Mouse (Mus musculus) heart, embryonic 14.5 days (tissue): Measurements from ENCODE around the gene Samd10. TPM values are rescaled to one million over a fixed set of nuclear protein-coding genes. Genes with fewer than 3 reads are reported as not detected.

Source experiments
- ATAC-seq: fragments of 200-750 bp; cut with Nextera tagmentation; 2 replicates; pipeline ENCODE4 v1.8.0; 2017; ENCODE audit warnings: low read depth, moderate TSS enrichment; ENCODE audit not compliant: insufficient number of reproducible peaks, insufficient read depth, low FRiP score
- H3K27ac ChIP-seq, 2 experiments: fragments of 200-500 bp in 1 of 2; fragments of 300-500 bp in 1 of 2; sonication (generic) in 1 of 2; replicated peaks in 1 of 2; 2 replicates each; pipeline ENCODE4 v1.5.1; 2012 to 2014; ENCODE audit warnings: low read depth in 2 of 2, low read length in 2 of 2, control low read depth in 1 of 2, mild to moderate bottlenecking in 1 of 2, mixed read lengths in 1 of 2; ENCODE audit not compliant: control insufficient read depth in 1 of 2, insufficient read depth in 1 of 2
- H3K27me3 ChIP-seq: fragments of 300-500 bp; sonication (generic); 2 replicates; pipeline ENCODE4 v1.6.1; 2014; ENCODE audit warnings: mild to moderate bottlenecking, low read length, control low read depth; ENCODE audit not compliant: control insufficient read depth, insufficient read depth
- H3K36me3 ChIP-seq: fragments of 300-500 bp; sonication (generic); 2 replicates; pipeline ENCODE4 v1.6.1; 2014; ENCODE audit warnings: mild to moderate bottlenecking, control low read depth, low read length, mixed read lengths; ENCODE audit not compliant: control insufficient read depth, insufficient read depth
- H3K4me1 ChIP-seq, 2 experiments: fragments of 200-500 bp in 1 of 2; fragments of 300-500 bp in 1 of 2; sonication (generic) in 1 of 2; 2 replicates each; pipeline ENCODE4 v1.6.1; 2012 to 2014; ENCODE audit warnings: low read length in 2 of 2, control low read depth in 1 of 2, mixed read lengths in 1 of 2; ENCODE audit not compliant: control insufficient read depth in 2 of 2, insufficient read depth in 2 of 2
- H3K4me2 ChIP-seq: fragments of 300-500 bp; sonication (generic); 2 replicates; pipeline ENCODE4 v1.6.1; 2014; ENCODE audit warnings: mild to moderate bottlenecking, low read length
- H3K4me3 ChIP-seq, 2 experiments: fragments of 200-500 bp in 1 of 2; fragments of 300-500 bp in 1 of 2; sonication (generic) in 1 of 2; 2 replicates each; pipeline ENCODE4 v1.5.1; 2012 to 2014; ENCODE audit warnings: low read length in 2 of 2, mild to moderate bottlenecking in 2 of 2, control low read depth in 1 of 2, low read depth in 1 of 2, moderate library complexity in 1 of 2; ENCODE audit not compliant: control insufficient read depth in 1 of 2, insufficient read depth in 1 of 2
- H3K9ac ChIP-seq: fragments of 300-500 bp; sonication (generic); 2 replicates; pipeline ENCODE4 v1.6.1; 2014; ENCODE audit warnings: mild to moderate bottlenecking, low read length
- H3K9me3 ChIP-seq: fragments of 300-500 bp; sonication (generic); 2 replicates; pipeline ENCODE4 v1.6.1; 2016; ENCODE audit warnings: low read length, control low read depth; ENCODE audit not compliant: control insufficient read depth
- WGBS: fragments of 180-500 bp; shearing (Covaris S2); extraction: QIAGEN DNeasy Blood & Tissue Kit; methylation state at CpG from one replicate; pipeline ENCODE4 v1.1.7; 2014; 5-methylcytosine and 5-hydroxymethylcytosine counted together
- polyA plus RNA-seq: library from polyadenylated mRNA; unstranded; fragments of >200 nt; fragmentation: Nextera tagmentation; extraction: Ambion mirVana; gene quantifications from 2 replicates; pipeline ENCODE4 v1.2.1, GENCODE M21; 2014

Samd10 gene
- polyA plus RNA-seq, 1 experiment from 2014 or later = 13.3 TPM

DNA sequence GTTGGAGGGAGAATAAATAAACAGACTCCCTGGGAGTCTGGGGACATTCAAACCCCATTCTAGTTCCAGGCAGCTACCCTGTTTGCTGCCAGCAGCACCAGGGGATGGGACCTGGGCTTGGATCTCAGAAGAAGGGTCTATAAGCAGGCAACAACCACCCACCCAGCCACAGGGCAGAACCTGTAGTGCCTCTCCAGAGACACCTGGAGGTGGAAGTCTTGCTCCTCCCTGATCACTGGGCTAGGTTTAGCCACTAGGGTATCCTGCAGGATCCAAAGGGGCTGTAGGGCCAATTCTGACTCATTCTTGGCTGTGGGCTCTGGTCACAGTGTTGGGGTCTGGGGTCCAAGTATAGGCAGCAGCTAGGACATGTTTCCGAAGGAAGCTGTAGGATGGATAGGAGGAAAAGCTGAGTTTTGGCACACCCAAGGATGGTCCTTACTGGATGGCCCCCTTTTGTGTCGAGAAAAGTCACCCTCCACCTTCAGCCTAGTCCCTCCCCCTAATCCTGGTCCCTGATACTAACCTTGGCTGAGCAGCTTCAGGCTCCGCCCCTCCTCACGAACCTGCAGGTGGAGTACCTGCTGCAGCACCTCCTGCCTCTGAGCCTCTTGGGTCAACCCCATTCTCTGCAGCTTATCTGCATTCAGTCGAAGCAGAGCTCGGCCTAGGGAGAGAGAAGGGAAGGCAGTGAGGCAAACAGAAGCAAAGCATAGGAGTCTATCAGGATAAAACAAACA lies 2.6 kb downstream of the Samd10 start:
- no peak for ATAC-seq
- Histone ChIP-seq H3K27ac (no peak overlapping the region), H3K4me3 (no peak overlapping the region), H3K36me3 (no peaks in the 10 kb centered on the region), H3K4me2 (no peak overlapping the region), H3K9ac (no peak overlapping the region), H3K9me3 (no peaks in the 10 kb centered on the region), H3K4me1 (peaks cover 7 to 19% of the 10 kb centered on the region in 2 experiments), H3K27me3 (no peaks in the 10 kb centered on the region)
- 49% methylated on average over 6 of the region's 6 CpGs for WGBS

DNA sequence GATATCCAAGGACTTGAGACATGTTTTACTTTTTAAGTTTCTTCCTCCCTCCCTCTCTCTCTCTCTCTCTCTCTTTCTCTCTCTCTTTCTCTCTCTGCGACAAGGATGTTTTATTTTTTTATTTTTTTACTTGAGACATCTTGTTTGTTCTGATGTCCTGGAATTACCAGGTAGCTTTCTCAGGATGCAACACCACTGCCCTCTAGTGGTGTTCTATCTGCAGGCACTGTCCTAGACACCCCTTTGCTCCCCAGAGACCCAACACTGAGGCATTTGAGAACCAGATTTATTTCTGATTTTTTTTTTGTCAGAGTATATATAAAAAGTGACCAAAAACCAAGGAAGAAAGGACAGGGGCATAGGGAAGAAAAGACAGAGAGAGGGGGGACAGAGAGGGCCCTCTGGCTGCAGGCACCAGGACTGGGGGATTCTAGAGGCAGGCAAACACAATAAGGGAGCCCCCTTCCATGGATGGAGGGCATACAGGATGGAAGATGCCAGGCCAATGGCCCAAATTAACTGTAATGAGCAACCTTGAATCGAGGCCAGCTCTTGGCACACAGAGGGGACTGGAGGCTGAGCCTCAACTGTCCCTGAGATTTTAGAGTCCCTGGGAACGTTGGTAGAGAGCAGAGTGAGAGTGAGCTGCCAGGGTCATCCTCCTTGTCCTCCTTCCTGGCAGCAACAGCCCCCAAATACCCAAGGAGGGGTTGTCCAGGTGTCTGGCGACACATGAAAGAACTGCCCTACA lies 3.9 kb downstream of the Samd10 start:
- WGBS = 78% methylated on average over 4 of the region's 4 CpGs
- Histone ChIP-seq H3K27ac (no peak overlapping the region), H3K9ac (no peak overlapping the region), H3K9me3 (no peaks in the 10 kb centered on the region), H3K27me3 (no peaks in the 10 kb centered on the region), H3K36me3 (peaks cover 5% of the 10 kb centered on the region), H3K4me3 (no peak overlapping the region), H3K4me1 (peaks cover 4 to 21% of the 10 kb centered on the region in 2 experiments; a peak in 3 of 4 replicates), H3K4me2 (no peak overlapping the region)
- ATAC-seq = no peak

DNA sequence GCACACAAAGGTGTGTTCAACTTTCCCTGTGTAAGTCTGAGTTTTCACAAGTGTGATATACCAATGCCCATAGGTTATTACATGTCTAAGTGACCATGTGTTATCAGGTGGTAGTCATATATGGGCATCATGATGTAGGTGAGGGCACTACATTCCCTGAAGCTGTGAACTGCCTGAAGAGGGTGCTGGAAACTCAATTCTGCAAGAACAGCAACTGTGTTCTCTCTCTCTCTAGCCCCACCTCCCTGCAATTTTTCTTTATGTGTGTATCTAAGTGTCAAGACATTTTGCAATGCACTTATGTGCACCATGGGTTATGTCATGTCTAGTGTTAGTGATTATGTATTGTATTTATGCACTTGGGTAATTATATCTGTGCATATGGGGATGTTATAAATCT lies 5.1 kb downstream of the Samd10 start:
- no peaks in the 10 kb centered on the region for H3K9me3 ChIP-seq
- no peak overlapping the region for H3K27ac ChIP-seq
- peaks cover 4 to 17% of the 10 kb centered on the region in 2 experiments; a peak in 3 of 4 replicates for H3K4me1 ChIP-seq
- no peak for ATAC-seq
- no peak overlapping the region for H3K9ac ChIP-seq
- peaks cover 17% of the 10 kb centered on the region for H3K36me3 ChIP-seq
- H3K4me2 ChIP-seq = no peak overlapping the region
- no peak overlapping the region for H3K4me3 ChIP-seq
- no peaks in the 10 kb centered on the region for H3K27me3 ChIP-seq

DNA sequence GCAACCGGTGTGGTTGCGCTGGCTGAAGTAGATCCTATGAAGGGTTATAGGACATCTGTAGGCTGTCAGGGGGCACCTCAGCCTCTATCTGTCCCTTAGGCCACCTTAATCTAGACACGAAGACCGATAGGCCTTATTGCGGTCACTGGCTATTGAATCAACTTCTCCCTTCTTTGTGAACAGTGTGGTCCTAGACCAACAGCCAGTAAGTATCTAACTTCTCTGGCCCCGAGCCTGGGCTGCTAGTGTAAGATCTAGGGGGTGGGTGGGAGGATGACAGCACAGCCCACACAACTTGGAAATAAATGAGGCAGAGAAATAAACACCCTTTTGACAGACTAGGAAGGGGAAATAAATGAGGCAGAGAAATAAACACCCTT lies 6.0 kb downstream of the Samd10 start:
- peak; percentile 9; the same call in 1 of the 2 replicates for ATAC-seq
- H3K27me3 ChIP-seq = no peaks in the 10 kb centered on the region
- H3K27ac ChIP-seq = peak overlapping the region; percentile 28 to 71
- WGBS = 1% methylated on average over 6 of the region's 6 CpGs
- peak overlapping the region; percentile 69 for H3K4me2 ChIP-seq
- no peaks in the 10 kb centered on the region for H3K9me3 ChIP-seq
- peak overlapping the region; percentile 67 to 86 for H3K4me3 ChIP-seq
- peak overlapping the region; percentile 89 for H3K9ac ChIP-seq
- peaks cover 26% of the 10 kb centered on the region for H3K36me3 ChIP-seq
- peaks cover 4 to 13% of the 10 kb centered on the region in 2 experiments; a peak in 3 of 4 replicates for H3K4me1 ChIP-seq

DNA sequence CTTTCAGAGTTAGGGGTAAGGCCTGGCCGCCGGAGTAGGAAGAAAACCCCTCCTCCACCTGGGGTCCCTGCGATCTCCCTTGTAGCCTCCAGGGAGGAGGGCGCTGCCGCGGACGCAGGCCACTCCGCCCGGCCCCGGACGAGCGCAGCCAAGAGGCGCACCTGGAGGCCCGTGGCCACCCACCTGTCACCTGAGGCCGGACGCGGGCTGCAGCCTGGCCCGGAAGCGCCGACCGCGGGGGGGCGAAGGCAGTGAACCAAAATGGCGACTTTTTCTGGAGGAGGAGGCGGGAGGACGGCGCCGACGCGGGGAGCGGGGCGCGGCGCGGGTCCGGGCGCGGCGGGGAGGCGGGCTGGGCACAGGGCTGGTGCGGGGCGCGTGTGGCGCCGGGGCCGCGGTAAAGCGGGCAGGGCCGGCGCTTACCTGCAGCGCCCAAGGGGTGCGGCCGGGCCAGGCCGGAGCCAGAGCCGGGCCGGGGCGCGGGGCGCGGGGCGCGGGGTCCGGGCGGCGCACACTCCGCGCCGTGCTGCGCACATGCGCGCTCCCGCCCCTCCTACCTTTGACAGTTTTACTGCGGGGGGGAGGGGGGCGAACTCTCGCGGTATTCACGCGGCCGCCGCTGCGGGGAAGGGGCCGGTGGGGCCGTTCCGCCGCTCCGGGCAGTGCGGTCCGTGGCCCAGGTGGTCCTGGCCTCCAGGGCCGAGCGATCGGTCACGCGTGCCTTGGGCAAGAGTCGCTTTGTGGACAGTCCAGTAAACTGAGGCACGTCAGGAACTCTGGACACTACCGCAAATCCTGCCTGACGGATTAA lies 6.6 kb downstream of the Samd10 start, which contains the start of gene Zfp512b:
Gene Zfp512b, minus strand, starts transcription at position 573 of the 811 bp plus-strand sequence.
- Histone ChIP-seq H3K4me3 (peak within 1 kb of the TSS; percentile 67 to 86), H3K27ac (peak within 1 kb of the TSS; percentile 28 to 71), H3K36me3 (peaks cover 32% of the 10 kb centered on the region), H3K27me3 (no peaks in the 10 kb centered on the region), H3K4me1 (peaks cover 4 to 13% of the 10 kb centered on the region in 2 experiments; a peak in 3 of 4 replicates), H3K9ac (peak within 1 kb of the TSS; percentile 89), H3K9me3 (no peaks in the 10 kb centered on the region), H3K4me2 (peak within 1 kb of the TSS; percentile 69)
- WGBS = under 1% methylated on average over 83 of the region's 97 CpGs
- peak; percentile 77 for ATAC-seq

DNA sequence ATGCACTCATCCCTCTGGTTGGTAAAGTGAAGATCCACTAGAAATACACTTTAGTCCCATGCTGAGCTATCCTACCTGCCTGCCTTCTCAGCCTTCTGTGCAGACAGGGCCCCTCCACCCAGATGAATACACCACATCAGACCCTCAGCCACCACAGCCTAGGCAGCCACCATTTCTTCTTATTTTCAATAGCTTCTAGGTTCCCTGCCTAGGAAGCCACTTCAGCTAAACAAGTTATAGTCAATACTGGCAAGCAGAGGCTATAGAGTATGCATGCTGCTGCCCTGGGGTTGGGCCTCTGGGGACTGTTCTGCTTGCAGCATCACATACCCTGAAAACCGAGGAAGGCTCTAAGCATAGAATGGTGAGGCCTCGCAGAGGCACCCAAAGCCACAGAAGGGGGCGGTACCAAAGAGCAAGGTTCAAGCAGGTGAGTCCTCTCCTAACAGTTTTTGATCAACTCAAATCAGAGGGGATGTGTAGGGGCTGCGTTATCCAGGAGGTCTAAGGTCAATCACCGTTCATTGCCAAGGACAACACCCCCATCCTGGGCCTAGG lies 7.4 kb downstream of the Samd10 start, which contains the start of gene Prpf6:
Gene Prpf6, plus strand, starts transcription at position 341 of the 558 bp plus-strand sequence.
- Histone ChIP-seq H3K4me2 (peak within 1 kb of the TSS; percentile 69), H3K4me3 (peak within 1 kb of the TSS; percentile 67 to 86), H3K9me3 (no peaks in the 10 kb centered on the region), H3K27ac (peak within 1 kb of the TSS; percentile 28 to 71; a peak in 3 of 4 replicates), H3K9ac (peak within 1 kb of the TSS; percentile 89), H3K27me3 (no peaks in the 10 kb centered on the region), H3K36me3 (peaks cover 40% of the 10 kb centered on the region), H3K4me1 (peaks cover 4 to 13% of the 10 kb centered on the region in 2 experiments; a peak in 3 of 4 replicates)
- ATAC-seq = no peak
- 11% methylated on average over 5 of the region's 5 CpGs for WGBS

DNA sequence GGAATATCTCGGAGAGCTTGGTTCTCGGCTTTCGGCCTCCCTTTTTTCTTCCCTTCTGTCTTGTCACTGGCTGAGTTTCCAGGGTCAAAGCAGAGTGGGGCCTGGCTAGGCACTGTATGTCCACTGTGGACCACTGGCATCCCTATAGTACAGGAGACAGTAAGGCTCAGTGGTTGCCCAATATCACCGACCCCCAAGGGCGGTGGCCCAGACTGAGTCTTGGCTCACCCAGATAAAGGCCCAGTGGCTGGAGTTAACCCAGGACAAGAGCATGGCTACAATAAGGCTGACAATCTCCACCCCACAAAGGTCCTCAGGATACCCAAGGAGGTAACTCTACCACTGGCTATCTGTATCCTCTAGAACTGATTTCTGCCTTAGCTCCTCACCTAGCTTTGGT lies 8.5 kb downstream of the Samd10 start:
- H3K9ac ChIP-seq = no peak overlapping the region
- ATAC-seq = no peak
- no peaks in the 10 kb centered on the region for H3K9me3 ChIP-seq
- H3K4me1 ChIP-seq = peaks cover 4 to 13% of the 10 kb centered on the region in 2 experiments; a peak in 3 of 4 replicates
- no peak overlapping the region for H3K27ac ChIP-seq
- H3K36me3 ChIP-seq = peaks cover 52% of the 10 kb centered on the region
- no peak overlapping the region for H3K4me3 ChIP-seq
- WGBS = 90% methylated on average over 5 of the region's 5 CpGs
- H3K27me3 ChIP-seq = no peaks in the 10 kb centered on the region
- H3K4me2 ChIP-seq = no peak overlapping the region
